Mouse (Mus musculus) forebrain, postnatal 0 days (tissue): Measurements from ENCODE around the gene Gm128. TPM values are rescaled to one million over a fixed set of nuclear protein-coding genes. Genes with fewer than 3 reads are reported as not detected.
A peak's percentile ranks its signal among the peaks of the same experiment; 100 is the strongest.

ENCODE experiments used
- ATAC-seq: fragments of 200-750 bp; cut with Nextera tagmentation; 2 replicates; pipeline ENCODE4 v1.8.0; 2017; ENCODE audit warnings: mild to moderate bottlenecking, moderate library complexity
- DNase-seq: peaks from one replicate; pipeline ENCODE4 v3.0.0-alpha.2; 2015
- H3K27ac ChIP-seq: fragments of 300-500 bp; sonication (generic); 2 replicates; pipeline ENCODE4 v1.5.1; 2014; ENCODE audit warnings: low read depth, mild to moderate bottlenecking, antibody characterized with exemption, low read length, moderate library complexity, mixed read lengths
- H3K27me3 ChIP-seq: fragments of 300-500 bp; sonication (generic); 2 replicates; pipeline ENCODE4 v1.6.1; 2014; ENCODE audit warnings: mild to moderate bottlenecking, low read length, mixed read lengths; ENCODE audit not compliant: insufficient read depth
- H3K36me3 ChIP-seq: fragments of 300-500 bp; sonication (generic); 2 replicates; pipeline ENCODE4 v1.6.1; 2014; ENCODE audit warnings: mild to moderate bottlenecking, moderate library complexity; ENCODE audit not compliant: insufficient read depth
- H3K4me1 ChIP-seq: fragments of 300-500 bp; sonication (generic); 2 replicates; pipeline ENCODE4 v1.6.1; 2014; ENCODE audit warnings: antibody characterized with exemption; ENCODE audit not compliant: insufficient read depth
- H3K4me2 ChIP-seq: fragments of 300-500 bp; sonication (generic); 2 replicates; pipeline ENCODE4 v1.6.1; 2014; ENCODE audit warnings: low read depth, mild to moderate bottlenecking, moderate library complexity
- H3K4me3 ChIP-seq: fragments of 300-500 bp; sonication (generic); 2 replicates; pipeline ENCODE4 v1.5.1; 2014; ENCODE audit warnings: low read depth, low read length, mixed read lengths
- H3K9ac ChIP-seq: fragments of 300-500 bp; sonication (generic); 2 replicates; pipeline ENCODE4 v1.6.1; 2014; ENCODE audit warnings: mild to moderate bottlenecking
- H3K9me3 ChIP-seq: fragments of 300-500 bp; sonication (generic); 2 replicates; pipeline ENCODE4 v1.6.1; 2016; ENCODE audit warnings: low read length
- CTCF ChIP-seq: sonication (generic); IDR thresholded peaks from 2 replicates; pipeline ENCODE4 v1.5.1; 2016; ENCODE audit warnings: antibody characterized with exemption, control low read depth, low read depth
- WGBS: fragments of 180-500 bp; shearing (Covaris S2); extraction: QIAGEN DNeasy Blood & Tissue Kit; methylation state at CpG from one replicate; pipeline ENCODE4 v1.1.7; 2014; 5-methylcytosine and 5-hydroxymethylcytosine counted together
- polyA plus RNA-seq: library from polyadenylated mRNA; unstranded; fragments of >200 nt; fragmentation: Nextera tagmentation; extraction: Ambion mirVana; gene quantifications from 2 replicates; pipeline ENCODE4 v1.2.1, GENCODE M21; 2015
- total RNA-seq: library from RNA; depleted of rRNA; stranded (reverse); fragments of >200 nt; gene quantifications from 2 replicates; pipeline ENCODE4 v1.2.3, GENCODE M21; 2014

Gene Gm128
- total and polyA plus RNA-seq, 2 experiments from 2014 or later = 0.28 to 0.29 TPM

DNA sequence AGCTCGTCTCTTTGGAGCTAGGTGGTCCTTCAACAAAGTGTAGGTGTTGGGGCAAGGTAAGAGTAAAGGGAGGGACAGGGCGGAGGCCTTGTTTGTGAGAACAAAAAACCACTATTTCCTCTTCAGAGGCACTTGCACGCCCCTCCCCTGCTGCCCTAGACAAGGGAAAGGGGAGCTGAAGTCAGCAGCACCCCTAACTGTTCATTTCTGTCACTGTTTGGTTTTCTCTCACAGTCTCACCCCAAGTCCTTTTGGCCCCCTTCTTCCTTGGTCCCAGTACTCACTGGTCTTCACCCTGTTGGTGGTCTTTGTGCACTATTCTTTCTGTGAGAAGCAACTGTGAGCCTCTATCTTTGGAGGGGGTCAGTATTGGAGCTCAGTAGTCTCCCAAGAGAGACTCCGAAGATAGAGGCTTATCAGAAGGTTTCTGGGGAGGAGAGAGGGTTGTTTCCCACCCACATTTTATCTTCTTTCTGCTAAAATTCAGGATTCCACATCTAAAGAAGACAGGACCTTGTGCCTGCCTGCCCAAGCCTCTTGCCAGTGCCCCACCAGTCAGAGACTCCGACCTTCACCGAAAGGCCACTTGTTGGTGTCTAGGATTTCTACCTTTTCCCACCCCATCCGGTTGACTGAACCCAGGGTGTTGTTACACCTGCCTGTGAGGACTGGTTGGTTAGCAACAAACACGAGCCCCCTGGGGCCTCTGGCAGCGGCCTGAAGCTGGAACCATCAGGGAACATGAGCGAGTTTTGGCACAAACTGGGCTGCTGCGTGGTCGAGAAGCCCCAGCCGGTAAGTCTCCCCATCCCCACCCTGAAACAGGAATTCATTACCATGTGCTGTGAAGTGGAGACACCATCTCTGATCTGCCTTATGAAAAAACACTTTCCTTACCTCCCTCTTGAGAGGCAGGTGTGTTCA, 9.8 kb downstream of the Gm128 start, which contains the start of gene Mllt11:
Gene Mllt11, minus strand, starts transcription at position 874 of the 924 bp plus-strand sequence.
- Histone ChIP-seq H3K27ac (peak within 1 kb of the TSS; percentile 98), H3K9me3 (no peaks in the 10 kb centered on the region), H3K36me3 (peaks cover 49% of the 10 kb centered on the region), H3K9ac (peak within 1 kb of the TSS; percentile 87; the same call in 1 of the 2 replicates), H3K4me2 (peak within 1 kb of the TSS; percentile 89), H3K4me1 (peaks cover 10% of the 10 kb centered on the region), H3K27me3 (no peaks in the 10 kb centered on the region), H3K4me3 (peak within 1 kb of the TSS; percentile 84; the same call in 1 of the 2 replicates)
- no peak for TF ChIP-seq CTCF
- DNase-seq (no peak), ATAC-seq (no peak)
- WGBS = 60% methylated on average over 13 of the region's 13 CpGs

DNA sequence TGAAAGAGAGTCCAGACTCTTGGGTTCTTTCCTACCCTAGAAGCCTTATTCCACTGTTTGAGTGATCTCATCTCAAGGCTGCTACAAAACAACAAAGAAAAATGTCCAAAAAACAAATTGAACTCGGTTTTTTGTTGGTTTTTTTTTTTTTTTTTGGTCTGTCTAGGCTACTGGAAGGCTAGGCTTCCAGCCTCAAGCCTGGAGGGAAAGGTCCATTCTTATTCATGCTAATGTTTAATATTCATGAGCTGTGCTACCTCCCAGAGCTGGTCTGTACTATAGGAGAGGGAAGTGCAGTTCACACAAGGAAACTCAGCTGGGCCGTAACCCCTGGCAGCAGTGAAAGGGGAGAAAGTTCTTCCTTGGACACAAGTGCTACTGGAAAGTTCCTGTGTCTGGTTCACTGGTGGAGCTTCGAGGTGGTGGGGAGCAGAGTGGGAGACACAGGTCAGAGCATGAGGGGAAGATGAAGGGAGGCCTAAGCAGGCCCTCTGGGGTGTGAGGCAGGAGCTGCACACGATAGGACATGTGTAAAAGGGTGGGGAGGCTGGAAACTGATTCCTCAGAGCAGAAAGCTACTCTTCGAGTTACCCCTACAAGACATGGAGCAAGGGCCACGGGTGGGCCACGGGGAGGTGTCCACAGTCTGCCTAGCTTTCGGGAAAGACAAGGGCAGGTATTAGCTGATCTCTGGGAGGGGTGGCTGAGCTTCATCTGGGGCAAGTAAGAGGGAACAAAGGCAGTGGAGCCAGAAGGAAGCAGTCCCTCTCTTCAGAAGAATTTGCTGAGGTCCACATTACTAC, 10.7 kb downstream of the Gm128 start:
- DNase-seq (no peak), ATAC-seq (no peak)
- peak overlapping the region; percentile 98 for H3K27ac ChIP-seq
- 27% methylated on average over 8 of the region's 8 CpGs for WGBS
- peak overlapping the region; percentile 89 for H3K4me2 ChIP-seq
- peak overlapping the region; percentile 87 for H3K9ac ChIP-seq
- H3K4me3 ChIP-seq = peak overlapping the region; percentile 84
- H3K9me3 ChIP-seq = no peaks in the 10 kb centered on the region
- no peak for TF ChIP-seq CTCF
- H3K36me3 ChIP-seq = peaks cover 43% of the 10 kb centered on the region
- no peaks in the 10 kb centered on the region for H3K27me3 ChIP-seq
- H3K4me1 ChIP-seq = peaks cover 18% of the 10 kb centered on the region

DNA sequence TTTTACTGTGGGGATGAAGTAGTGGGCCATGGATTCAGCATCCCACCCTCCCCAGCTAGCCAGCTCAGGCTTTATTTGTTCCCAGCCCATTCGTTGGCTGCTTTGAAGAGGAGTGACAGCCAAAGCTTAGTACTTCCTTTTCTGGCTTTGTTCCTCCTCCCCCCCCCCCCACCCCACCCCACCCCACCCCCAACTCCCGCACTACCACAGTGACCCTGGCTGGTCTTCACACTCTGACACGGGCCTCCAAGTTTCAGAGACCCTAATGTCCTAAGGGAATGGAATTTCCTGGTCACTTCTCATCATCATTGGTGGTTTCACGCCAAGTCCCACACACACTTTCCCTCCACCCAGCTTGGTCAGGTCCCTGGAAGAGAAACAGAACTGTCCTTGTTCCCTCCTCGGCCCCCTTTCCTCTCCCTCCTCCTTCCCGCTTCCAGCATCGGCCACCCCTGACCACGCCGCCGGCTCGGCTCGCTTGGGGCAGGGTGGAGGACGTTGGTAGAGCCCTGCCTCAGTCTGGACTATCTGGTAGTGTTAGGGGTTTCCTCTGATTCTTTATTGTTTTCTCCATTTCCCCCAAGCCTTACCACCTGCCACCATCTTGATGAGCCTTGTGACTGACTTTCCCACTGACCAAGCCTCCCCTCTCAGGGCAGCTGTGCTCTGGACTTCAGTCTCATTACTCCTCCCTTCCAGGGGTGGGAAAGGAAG, 11.5 kb downstream of the Gm128 start:
- DNase-seq = peak; percentile 56
- H3K4me3 ChIP-seq = peak overlapping the region; percentile 84
- 4% methylated on average over 13 of the region's 13 CpGs for WGBS
- H3K27ac ChIP-seq = peak overlapping the region; percentile 98
- H3K36me3 ChIP-seq = peaks cover 39% of the 10 kb centered on the region
- peak; percentile 3; the same call in 1 of the 2 replicates for ATAC-seq
- H3K4me2 ChIP-seq = peak overlapping the region; percentile 89
- TF ChIP-seq CTCF = no peak
- peaks cover 22% of the 10 kb centered on the region for H3K4me1 ChIP-seq
- no peaks in the 10 kb centered on the region for H3K9me3 ChIP-seq
- H3K27me3 ChIP-seq = no peaks in the 10 kb centered on the region
- peak overlapping the region; percentile 87 for H3K9ac ChIP-seq

DNA sequence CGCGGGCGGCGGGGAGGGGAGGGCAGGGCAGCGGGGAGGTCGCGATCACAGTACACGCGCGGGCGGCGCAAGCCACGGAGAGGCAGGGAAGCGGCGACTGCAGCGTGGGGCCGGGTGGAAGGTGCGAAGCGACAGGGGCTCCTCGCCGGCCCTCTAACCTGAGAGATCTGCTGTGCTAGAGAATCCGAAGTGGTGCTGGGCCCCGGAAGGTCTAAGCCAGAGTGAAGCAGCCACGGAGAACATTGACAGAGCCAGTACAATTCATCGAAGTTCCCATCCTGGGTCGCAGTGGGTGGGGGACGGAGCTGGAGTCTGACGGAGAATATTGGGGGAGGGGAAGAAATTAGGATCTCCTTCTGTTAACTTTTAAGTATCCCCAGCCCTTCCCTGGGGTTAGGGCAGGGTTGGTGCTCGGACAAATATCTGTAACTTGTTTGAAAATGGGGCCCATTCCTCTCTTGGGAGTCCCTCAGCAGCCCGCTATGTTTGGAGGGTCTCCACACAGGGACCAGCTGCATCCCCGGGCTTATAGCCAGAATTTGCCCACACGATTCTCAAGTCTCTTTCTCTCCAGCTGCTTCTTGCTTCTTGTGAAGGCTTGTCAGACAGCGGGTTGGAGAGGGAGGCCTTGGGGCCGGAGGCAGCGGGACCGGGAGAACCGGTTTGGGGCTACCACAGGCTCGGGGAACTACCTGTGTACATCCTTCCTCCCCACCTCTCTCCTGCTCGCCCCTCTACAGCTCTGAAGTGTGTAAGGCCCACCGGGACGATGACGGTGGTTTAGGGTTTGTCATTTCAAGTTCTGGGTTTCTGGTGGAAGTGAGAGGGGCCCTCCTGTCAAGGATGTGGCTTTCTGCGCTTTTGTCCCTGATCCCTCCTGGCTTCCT, 12.3 kb downstream of the Gm128 start:
- 1% methylated on average over 43 of the region's 43 CpGs for WGBS
- H3K4me1 ChIP-seq = peaks cover 25% of the 10 kb centered on the region
- no peak for TF ChIP-seq CTCF

DNA sequence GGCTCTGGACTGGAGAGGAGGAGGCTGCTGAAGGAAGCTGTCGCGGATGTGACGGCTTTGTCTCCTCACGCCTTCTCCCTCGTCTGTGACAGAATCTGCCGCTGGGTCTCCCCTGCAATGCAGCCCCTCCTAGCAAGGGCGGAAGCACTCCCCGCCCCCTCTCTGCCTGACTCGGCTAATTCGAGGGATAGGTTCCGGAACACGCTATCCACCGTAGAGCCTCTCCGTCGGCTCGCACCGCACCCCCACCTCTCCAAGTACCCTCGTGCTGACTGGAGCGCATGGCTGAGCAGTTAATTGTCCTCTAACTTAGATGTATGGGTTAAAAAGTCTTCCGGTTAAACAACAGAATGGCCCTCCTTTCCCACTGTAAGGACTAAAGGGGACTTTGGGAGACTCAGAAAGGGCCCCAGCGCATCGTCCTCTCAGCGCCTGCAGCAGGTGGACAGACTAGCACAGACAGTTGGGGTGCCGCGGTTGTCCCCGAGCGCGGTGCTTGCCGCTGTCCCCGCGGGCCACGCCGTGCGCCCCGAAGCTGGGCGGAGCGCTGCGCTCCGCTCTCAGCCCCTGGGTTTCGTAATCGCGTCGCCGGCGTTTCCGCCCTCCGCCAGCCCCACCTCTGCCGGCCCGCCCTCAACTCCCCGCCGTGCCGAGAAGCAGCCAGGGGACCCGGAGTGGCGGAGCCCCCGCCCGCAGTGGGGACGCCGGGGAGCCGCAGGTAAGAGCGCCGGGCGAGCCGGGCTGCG, 13.1 kb downstream of the Gm128 start, which contains the start of gene Cdc42se1:
Gene Cdc42se1, plus strand, starts transcription at position 585 of the 746 bp plus-strand sequence.
- H3K9me3 ChIP-seq = no peaks in the 10 kb centered on the region
- H3K27me3 ChIP-seq = no peaks in the 10 kb centered on the region
- H3K4me1 ChIP-seq = peaks cover 26% of the 10 kb centered on the region
- peak within 1 kb of the TSS; percentile 98 for H3K27ac ChIP-seq
- DNase-seq (peak; percentile 96), ATAC-seq (peak; percentile 93)
- peak within 1 kb of the TSS; percentile 89 for H3K4me2 ChIP-seq
- WGBS = 1% methylated on average over 64 of the region's 64 CpGs
- peaks cover 34% of the 10 kb centered on the region for H3K36me3 ChIP-seq
- peak within 1 kb of the TSS; percentile 87 for H3K9ac ChIP-seq
- H3K4me3 ChIP-seq = peak within 1 kb of the TSS; percentile 84
- no peak; the same call in 1 of the 2 replicates for TF ChIP-seq CTCF

More for the DNA sequence above, 12.3 kb downstream of the Gm128 start:
- Histone ChIP-seq H3K27me3 (no peaks in the 10 kb centered on the region), H3K36me3 (peaks cover 35% of the 10 kb centered on the region), H3K4me3 (peak overlapping the region; percentile 84), H3K9me3 (no peaks in the 10 kb centered on the region), H3K27ac (peak overlapping the region; percentile 98), H3K4me2 (peak overlapping the region; percentile 89), H3K9ac (peak overlapping the region; percentile 87)
- DNase-seq = peak; percentile 78
- peak; percentile 8; the same call in 1 of the 2 replicates for ATAC-seq
